In the genomic region with DNA sequence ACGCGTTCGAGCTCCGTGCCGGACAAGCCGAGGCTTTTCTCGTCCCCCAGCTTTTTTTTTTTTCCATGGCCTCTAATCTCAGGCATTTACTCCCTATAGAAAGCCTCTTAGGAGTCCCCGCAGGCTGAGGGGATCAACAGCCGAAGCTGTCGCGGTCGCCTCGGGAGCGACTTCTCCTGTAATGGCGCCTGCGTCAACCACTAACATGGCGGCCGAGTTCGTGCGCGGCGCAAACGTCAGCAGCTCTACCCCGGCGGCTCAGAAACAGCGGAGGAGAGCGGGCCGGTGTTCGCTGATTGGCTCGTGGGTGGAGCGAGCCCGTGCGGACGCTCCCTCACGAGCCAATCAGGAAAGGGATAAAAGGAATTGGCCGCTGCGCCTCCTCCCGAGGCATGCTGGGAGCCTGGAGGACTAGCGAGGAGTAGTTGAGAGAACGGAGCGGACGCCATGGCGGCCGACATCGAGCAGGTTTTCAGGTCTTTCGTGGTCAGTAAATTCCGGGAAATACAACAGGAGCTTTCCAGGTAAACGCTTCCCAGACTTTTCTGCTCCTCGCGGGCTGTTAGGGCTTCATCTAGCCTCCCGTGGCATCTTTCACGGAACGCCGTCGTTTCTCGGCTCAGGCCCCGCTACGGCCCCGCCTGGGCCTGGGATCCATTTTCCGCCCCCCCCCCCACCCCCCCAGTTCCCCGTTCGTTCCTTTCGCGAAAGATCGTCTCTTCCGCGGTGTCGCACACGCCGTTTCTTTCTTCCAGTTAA, we compare ENCODE assay signal across 8 mouse cellular contexts. TPM values are rescaled to one million over a fixed set of nuclear protein-coding genes. Genes with fewer than 3 reads are reported as not detected.
DNase-seq lines count a peak whose midpoint lies in the region; ATAC-seq and TF ChIP-seq lines count a peak whose summit lies in the region.

A gene (plus strand): TSS at position 46 of the 759 bp plus-strand sequence.

- H3K79me3 ChIP-seq in C2C12 (ENCODE audit: low read depth): peaks cover 79% of the 10 kb centered on the region

- peak; percentile 94 for ATAC-seq in heart, embryonic 11.5 days (replicated peaks; ENCODE audit: insufficient number of reproducible peaks, low FRiP score, low TSS enrichment)
- ATAC-seq in kidney, embryonic 16.5 days (ENCODE audit: low FRiP score, low TSS enrichment): peak; percentile 97

- peaks cover 92% of the 10 kb centered on the region for H3K79me2 ChIP-seq in C2C12 (ENCODE audit: control insufficient read depth, insufficient read depth)
- peaks cover 11% of the 10 kb centered on the region for H3K79me2 ChIP-seq in liver, adult 2 months (ENCODE audit: control insufficient read depth, insufficient read depth, low read length)
- peaks cover 79% of the 10 kb centered on the region for H3K79me2 ChIP-seq in myocyte (ENCODE audit: control insufficient read depth, insufficient read depth)

- peak within 1 kb of the TSS; percentile 95 for H3K9ac ChIP-seq in heart, embryonic 11.5 days (ENCODE audit: low read depth, low read length)
- peak within 1 kb of the TSS; percentile 79 for H3K9ac ChIP-seq in kidney, embryonic 16.5 days (replicated peaks; ENCODE audit: low read length)
- peak within 1 kb of the TSS; percentile 86 for H3K9ac ChIP-seq in liver, adult 2 months (ENCODE audit: low read depth, low read length)

- DNase-seq in brain, embryonic 14.5 days (ENCODE audit: low read depth): peak; percentile 99
- DNase-seq in liver, adult 2 months (ENCODE audit: extremely low read depth, low read depth, low spot score): peak; percentile 93
- peak; percentile 98 for DNase-seq in splenic B cell, adult 2 months (ENCODE audit: low read depth, low spot score)

- H3K4me3 ChIP-seq in C2C12 (ENCODE audit: insufficient read depth, poor library complexity, severe bottlenecking) (peak within 1 kb of the TSS; percentile 67), myocyte (peak within 1 kb of the TSS; percentile 95)
- H3K4me3 ChIP-seq in erythroblast, embryonic 14.5 days (replicated peaks): peak within 1 kb of the TSS; percentile 85
- H3K4me3 ChIP-seq in heart, embryonic 11.5 days (ENCODE audit: low read depth, low read length): peak within 1 kb of the TSS; percentile 87
- peak within 1 kb of the TSS; percentile 89 for H3K4me3 ChIP-seq in kidney, embryonic 16.5 days (ENCODE audit: low read length)
- peak within 1 kb of the TSS; percentile 79 for H3K4me3 ChIP-seq in liver, adult 2 months (ENCODE audit: insufficient read depth, low read depth, low read length)

- H3K27me3 ChIP-seq in C2C12 (ENCODE audit: control insufficient read depth, insufficient read depth, insufficient read length): no peaks in the 10 kb centered on the region
- H3K27me3 ChIP-seq in erythroblast, embryonic 14.5 days (ENCODE audit: control insufficient read depth): no peaks in the 10 kb centered on the region
- no peaks in the 10 kb centered on the region for H3K27me3 ChIP-seq in heart, embryonic 11.5 days (ENCODE audit: control insufficient read depth, insufficient read depth, low read length)
- H3K27me3 ChIP-seq in kidney, embryonic 16.5 days (ENCODE audit: insufficient read depth, low read length): no peaks in the 10 kb centered on the region
- H3K27me3 ChIP-seq in liver, adult 2 months (ENCODE audit: control insufficient read depth, insufficient read depth, low read length): no peaks in the 10 kb centered on the region
- no peaks in the 10 kb centered on the region for H3K27me3 ChIP-seq in myocyte (ENCODE audit: control insufficient read depth, insufficient read depth, insufficient read length)
- no peaks in the 10 kb centered on the region for H3K27me3 ChIP-seq in splenic B cell, adult 2 months (ENCODE audit: control insufficient read depth, insufficient read depth, low read length, poor library complexity, severe bottlenecking)

- H3K36me3 ChIP-seq in C2C12 (ENCODE audit: control insufficient read depth, insufficient read depth) (peaks cover 29% of the 10 kb centered on the region), myocyte (ENCODE audit: control insufficient read depth, insufficient read depth) (peaks cover 15% of the 10 kb centered on the region)
- peaks cover 47% of the 10 kb centered on the region for H3K36me3 ChIP-seq in erythroblast, embryonic 14.5 days (ENCODE audit: control insufficient read depth)
- H3K36me3 ChIP-seq in heart, embryonic 11.5 days (ENCODE audit: control insufficient read depth, insufficient read depth, low read length): peaks cover 6% of the 10 kb centered on the region
- peaks cover 15% of the 10 kb centered on the region for H3K36me3 ChIP-seq in kidney, embryonic 16.5 days (ENCODE audit: insufficient read depth, low read length)
- H3K36me3 ChIP-seq in liver, adult 2 months (ENCODE audit: control insufficient read depth, insufficient read depth, low read length): peaks cover 10% of the 10 kb centered on the region
- peaks cover 10% of the 10 kb centered on the region for H3K36me3 ChIP-seq in splenic B cell, adult 2 months (ENCODE audit: control insufficient read depth, insufficient read depth, low read length, poor library complexity, severe bottlenecking)

- H3ac ChIP-seq in C2C12 (ENCODE audit: control insufficient read depth, insufficient read length, low read depth) (peak within 1 kb of the TSS; percentile 70), myocyte (ENCODE audit: control insufficient read depth, insufficient read length) (peak within 1 kb of the TSS; percentile 23)

- no peak for TF ChIP-seq CTCF in C2C12 (IDR thresholded peaks at IDR 0.05; ENCODE audit: control insufficient read depth, insufficient read depth, insufficient read length)
- no peak for TF ChIP-seq CTCF in brain, embryonic 14.5 days (IDR thresholded peaks at IDR 0.05; ENCODE audit: borderline replicate concordance, extremely low read depth, insufficient read depth, insufficient read length)
- TF ChIP-seq CTCF in liver, adult 2 months (IDR thresholded peaks at IDR 0.05; ENCODE audit: low read depth, low read length): no peak

- peak within 1 kb of the TSS; percentile 99 for H3K27ac ChIP-seq in heart, embryonic 11.5 days (ENCODE audit: low read depth, low read length)
- peak within 1 kb of the TSS; percentile 97 for H3K27ac ChIP-seq in kidney, embryonic 16.5 days (ENCODE audit: low read length)
- H3K27ac ChIP-seq in liver, adult 2 months (replicated peaks; ENCODE audit: insufficient read depth, low read depth, low read length): peak within 1 kb of the TSS; percentile 93

- H3K4me2 ChIP-seq in heart, embryonic 11.5 days: peak within 1 kb of the TSS; percentile 81
- peak within 1 kb of the TSS; percentile 79 for H3K4me2 ChIP-seq in kidney, embryonic 16.5 days (replicated peaks; ENCODE audit: low read depth, low read length)
- H3K4me2 ChIP-seq in myocyte (ENCODE audit: low read depth): peak within 1 kb of the TSS; percentile 99

- no peaks in the 10 kb centered on the region for H3K9me3 ChIP-seq in erythroblast, embryonic 14.5 days (ENCODE audit: control insufficient read depth, low read length)
- no peaks in the 10 kb centered on the region for H3K9me3 ChIP-seq in heart, embryonic 11.5 days (replicated peaks; ENCODE audit: control insufficient read depth, low read length)
- H3K9me3 ChIP-seq in kidney, embryonic 16.5 days (ENCODE audit: low read length): no peaks in the 10 kb centered on the region

- peaks cover 47% of the 10 kb centered on the region for H3K4me1 ChIP-seq in erythroblast, embryonic 14.5 days (ENCODE audit: control insufficient read depth)
- H3K4me1 ChIP-seq in heart, embryonic 11.5 days (ENCODE audit: control insufficient read depth, insufficient read depth, low read length): peaks cover 5% of the 10 kb centered on the region; the same call in 1 of the 2 replicates
- peaks cover 14% of the 10 kb centered on the region for H3K4me1 ChIP-seq in kidney, embryonic 16.5 days (ENCODE audit: insufficient read depth, low read length)
- peaks cover 14% of the 10 kb centered on the region for H3K4me1 ChIP-seq in liver, adult 2 months (ENCODE audit: control insufficient read depth, insufficient read depth, low read length)

- TF ChIP-seq POLR2A in brain, embryonic 14.5 days (IDR thresholded peaks at IDR 0.05; ENCODE audit: borderline replicate concordance, extremely low read depth, insufficient read depth, insufficient read length, poor library complexity, severe bottlenecking): peak; percentile 80; the same call in 1 of the 2 replicates
- TF ChIP-seq POLR2A in liver, adult 2 months (IDR thresholded peaks at IDR 0.05; ENCODE audit: extremely low read depth, insufficient read depth, low read length): peak; percentile 90
- TF ChIP-seq POLR2A in myocyte (IDR thresholded peaks at IDR 0.05; ENCODE audit: insufficient read length, low read depth): peak; percentile 84

- under 1% methylated on average over 70 of the region's 70 CpGs for WGBS in heart, embryonic 11.5 days (ENCODE audit: insufficient replicate concordance)
- WGBS in kidney, embryonic 16.5 days: under 1% methylated on average over 66 of the region's 70 CpGs
- under 1% methylated on average over 69 of the region's 70 CpGs for WGBS in liver, adult 2 months

TF ChIP-seq in C2C12, 6 proteins besides CTCF, POLR2A, EP300 and RAD21:
- peak; percentile 72 for TF ChIP-seq MAX (IDR thresholded peaks at IDR 0.05)
- no peak for TF ChIP-seq CEBPB (IDR thresholded peaks at IDR 0.05; ENCODE audit: low read depth)
- no peak for TF ChIP-seq MYOD1 (IDR thresholded peaks at IDR 0.05; ENCODE audit: control insufficient read depth, insufficient read length, low read depth)
- TF ChIP-seq FOSL1 (IDR thresholded peaks at IDR 0.05; ENCODE audit: insufficient read depth, low read length, poor library complexity, severe bottlenecking): no peak
- no peak for TF ChIP-seq MYOG (IDR thresholded peaks at IDR 0.05; ENCODE audit: control insufficient read depth, extremely low read depth, insufficient read length)
- TF ChIP-seq USF1 (IDR thresholded peaks at IDR 0.05; ENCODE audit: low read depth): no peak

TF ChIP-seq in myocyte, 11 proteins besides CTCF, POLR2A, EP300 and RAD21 (continues in another document):
- no peak for TF ChIP-seq REST (IDR thresholded peaks at IDR 0.05; ENCODE audit: insufficient read depth, insufficient read length)
- no peak for TF ChIP-seq MYOD1 (IDR thresholded peaks at IDR 0.05; ENCODE audit: control insufficient read depth in 1 of 3, insufficient read length in 2 of 3, low read depth in 2 of 3)
- no peak for TF ChIP-seq USF1 (IDR thresholded peaks at IDR 0.05; ENCODE audit: low read depth)
- TF ChIP-seq SRF (IDR thresholded peaks at IDR 0.05; ENCODE audit: control insufficient read depth, insufficient read length, low read depth): peak; percentile 44
- TF ChIP-seq CEBPB (IDR thresholded peaks at IDR 0.05; ENCODE audit: insufficient read depth, poor library complexity, severe bottlenecking): no peak
- TF ChIP-seq E2F4 (IDR thresholded peaks at IDR 0.05; ENCODE audit: insufficient read depth): no peak

RNA-seq across cellular contexts. Expression of the gene that starts here (rescaled TPM):
- polyA plus RNA-seq in C2C12 (2012; fragmentation: generic; extraction: Trizol): 53.5 TPM
- 331 and 353 TPM in 2 replicates for polyA plus RNA-seq in brain, embryonic 14.5 days (2012; rRNA removed)
- polyA plus RNA-seq in erythroblast, embryonic 14.5 days (2012): 3.8 and 4.7 TPM in 2 replicates
- polyA plus RNA-seq in heart, embryonic 11.5 days (2014; fragmentation: Nextera tagmentation; extraction: Ambion mirVana): 86.6 and 116 TPM in 2 replicates
- polyA plus RNA-seq in kidney, embryonic 16.5 days (2015; fragmentation: Nextera tagmentation; extraction: Ambion mirVana): 100.0 and 111 TPM in 2 replicates
- 106 and 111 TPM in 2 replicates for total RNA-seq in liver, adult 2 months (2014; rRNA removed)
- polyA plus RNA-seq in liver, adult 2 months (2012; rRNA removed): 38.0 and 59.5 TPM in 2 replicates
- polyA plus RNA-seq in myocyte (2012; fragmentation: generic; extraction: Trizol): 48.7 TPM

Comparison
In these comparisons a context has a peak if more than half of its experiments do, and no peak if none do; other contexts are left out.
1. Peak in every context shown above with its lines: DNase-seq, ATAC-seq, H3K4me3 ChIP-seq and H3K27ac ChIP-seq.